Mouse (Mus musculus) kidney, postnatal 10 days (tissue): ENCODE measurements around the gene Zfp423.
"Not testable (repeated sequence)": the region's sequence is repeated elsewhere in the genome, so short reads cannot be mapped to it uniquely, and the experiment has no call there.

Experiments
- DNase-seq: peaks from one replicate; pipeline ENCODE4 v3.0.0; 2021; ENCODE audit warnings: mixed read lengths

Zfp423 gene

GRCm38 (mm10) chr8:87895203-87896041 lies 64.0 kb downstream of the Zfp423 start:
- no peak for DNase-seq

- DNase-seq: no peak
These were observed 65.1 kb downstream of the Zfp423 start for GRCm38 (mm10) chr8:87894287-87894686.

- peak; percentile 40 for DNase-seq
These were observed 65.8 kb downstream of the Zfp423 start for GRCm38 (mm10) chr8:87893547-87893946.

- DNase-seq: no peak
These were observed 66.5 kb downstream of the Zfp423 start for GRCm38 (mm10) chr8:87892891-87893290.

DNA sequence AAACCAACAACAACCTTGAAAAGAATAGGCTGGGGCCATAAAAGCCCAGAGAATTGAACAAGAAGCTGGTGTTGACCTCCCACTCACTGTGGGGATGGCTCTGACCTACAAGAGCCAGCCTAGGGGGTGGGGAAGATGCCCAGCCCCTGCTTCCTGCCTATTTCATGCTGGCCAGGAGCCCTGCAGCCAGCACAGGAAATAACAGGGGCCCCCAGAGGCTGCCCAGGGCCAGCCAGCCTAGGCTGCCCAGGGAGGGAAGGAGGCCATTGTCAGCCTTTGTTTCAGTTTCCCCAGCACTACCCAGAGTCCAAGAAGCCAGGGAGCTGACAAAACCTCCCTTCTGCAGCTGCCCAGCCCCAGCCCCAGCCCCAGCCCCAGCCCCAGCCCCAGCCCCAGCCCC lies 67.5 kb downstream of the Zfp423 start:
- DNase-seq: peak; percentile 52

GRCm38 (mm10) chr8:87887956-87888355 lies 71.4 kb downstream of the Zfp423 start:
- peak; percentile 21 for DNase-seq

DNA sequence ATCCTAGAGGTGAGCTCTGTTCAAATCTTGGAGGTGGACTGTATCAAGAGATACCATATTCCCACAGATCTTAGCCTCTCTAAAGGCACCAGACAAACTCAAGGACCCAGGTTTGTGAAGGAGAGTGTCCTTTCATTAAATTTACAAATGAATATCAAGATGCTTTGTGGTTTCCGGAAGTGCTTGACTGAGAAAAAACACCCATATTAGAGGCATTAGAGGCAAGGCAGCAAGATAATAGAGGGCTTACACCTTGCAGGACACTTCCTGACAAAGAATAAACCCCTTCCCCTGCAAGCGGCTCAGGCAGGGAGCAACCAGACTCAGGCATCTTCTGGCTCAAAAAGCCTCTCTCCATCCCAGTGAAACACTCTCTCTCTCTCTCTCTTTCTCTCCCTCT lies 78.3 kb downstream of the Zfp423 start:
- no peak for DNase-seq

GRCm38 (mm10) chr8:87875852-87876251 lies 83.5 kb downstream of the Zfp423 start:
- no peak for DNase-seq

GRCm38 (mm10) chr8:87875452-87875851 lies 83.9 kb downstream of the Zfp423 start:
- peak; percentile 79 for DNase-seq

GRCm38 (mm10) chr8:87872987-87873550 lies 86.3 kb downstream of the Zfp423 start:
- no peak for DNase-seq

GRCm38 (mm10) chr8:87872356-87872930 lies 87.0 kb downstream of the Zfp423 start:
- no peak for DNase-seq

DNA sequence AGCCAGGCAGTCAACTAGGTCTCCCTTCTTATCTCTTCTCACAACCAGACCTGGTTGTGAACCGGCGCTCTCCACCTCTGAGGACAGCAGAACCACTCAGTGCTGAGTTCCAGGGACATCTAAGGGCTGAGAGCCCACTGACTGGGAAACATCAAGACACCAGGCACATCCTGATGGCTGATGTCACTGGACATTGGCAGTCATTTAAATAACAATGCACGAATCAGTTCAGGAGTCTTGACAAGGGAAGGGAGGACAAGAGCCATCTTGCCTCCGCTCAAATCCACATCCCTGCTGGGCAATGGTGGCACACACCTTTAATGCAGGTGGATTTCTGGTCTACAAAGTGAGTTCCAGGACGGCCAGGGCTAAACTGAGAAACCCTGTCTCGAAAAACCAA lies 92.8 kb downstream of the Zfp423 start:
- DNase-seq: no peak

DNA sequence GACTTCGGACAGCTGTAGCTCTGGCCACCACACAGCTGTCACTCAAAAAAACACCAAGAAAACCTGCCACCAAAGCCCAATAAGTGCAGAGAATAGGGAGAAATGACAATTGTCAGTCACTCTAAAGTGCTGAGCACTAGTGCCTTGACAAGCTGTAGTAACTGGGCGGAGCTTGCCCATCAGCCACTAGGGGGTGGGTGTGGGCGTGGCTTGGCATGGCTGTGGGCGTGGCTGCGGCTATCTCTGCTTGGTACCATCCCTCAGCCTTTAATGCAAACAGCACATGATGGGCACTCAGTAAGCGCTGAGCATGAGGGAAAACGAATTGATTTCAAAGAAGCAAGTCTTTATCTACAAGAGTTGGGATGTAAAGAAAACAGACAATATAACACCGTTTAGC lies 95.2 kb downstream of the Zfp423 start:
- peak; percentile 28 for DNase-seq

GRCm38 (mm10) chr8:87863128-87863527 lies 96.3 kb downstream of the Zfp423 start:
- no peak for DNase-seq

GRCm38 (mm10) chr8:87861718-87862117 lies 97.7 kb downstream of the Zfp423 start:
- DNase-seq: peak; percentile 37

GRCm38 (mm10) chr8:87860905-87861304 lies 98.5 kb downstream of the Zfp423 start:
- no peak for DNase-seq

DNA sequence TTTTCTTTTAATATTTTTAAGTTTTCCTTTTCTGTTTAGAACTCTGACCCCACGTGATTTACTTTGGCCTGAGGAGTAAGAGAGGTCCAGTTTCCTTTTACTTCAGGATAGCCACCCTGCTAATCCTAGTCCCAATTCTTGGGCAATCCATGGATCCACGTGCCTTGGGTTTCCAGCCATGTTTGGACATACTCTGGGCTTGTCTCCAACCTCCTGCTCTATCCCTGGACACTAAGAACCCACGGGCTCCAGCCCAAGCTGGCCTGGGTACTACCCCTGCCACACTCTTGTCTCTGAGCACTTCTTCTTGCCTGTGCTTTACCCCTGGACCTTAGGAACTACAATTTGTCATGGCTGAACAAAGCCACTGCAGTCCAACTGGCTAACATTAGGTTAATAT lies 107.5 kb downstream of the Zfp423 start:
- no peak for DNase-seq

- DNase-seq: no peak
These were observed 108.0 kb downstream of the Zfp423 start for GRCm38 (mm10) chr8:87851380-87851779.

DNA sequence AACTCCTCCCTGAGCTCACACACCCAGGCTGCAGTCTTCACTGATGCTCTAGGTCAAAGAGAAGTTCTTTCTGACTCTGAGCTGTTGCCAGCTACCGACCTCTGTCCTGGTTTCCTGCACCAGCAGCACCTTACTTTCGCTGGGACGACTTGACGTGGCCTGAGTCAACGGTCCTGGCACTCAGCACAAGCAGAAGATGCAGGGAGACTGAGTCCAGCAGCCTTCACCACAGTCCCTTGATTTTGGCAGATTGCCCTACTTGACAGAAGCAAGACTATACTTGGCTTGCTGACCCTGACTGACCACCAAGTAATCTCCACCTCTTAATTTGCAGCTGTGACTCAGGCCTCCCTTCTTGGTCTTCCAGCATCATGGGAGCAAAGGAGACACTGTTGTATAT lies 110.6 kb downstream of the Zfp423 start:
- DNase-seq: no peak

- DNase-seq: no peak
These were observed 111.6 kb downstream of the Zfp423 start for GRCm38 (mm10) chr8:87847796-87848195.

DNA sequence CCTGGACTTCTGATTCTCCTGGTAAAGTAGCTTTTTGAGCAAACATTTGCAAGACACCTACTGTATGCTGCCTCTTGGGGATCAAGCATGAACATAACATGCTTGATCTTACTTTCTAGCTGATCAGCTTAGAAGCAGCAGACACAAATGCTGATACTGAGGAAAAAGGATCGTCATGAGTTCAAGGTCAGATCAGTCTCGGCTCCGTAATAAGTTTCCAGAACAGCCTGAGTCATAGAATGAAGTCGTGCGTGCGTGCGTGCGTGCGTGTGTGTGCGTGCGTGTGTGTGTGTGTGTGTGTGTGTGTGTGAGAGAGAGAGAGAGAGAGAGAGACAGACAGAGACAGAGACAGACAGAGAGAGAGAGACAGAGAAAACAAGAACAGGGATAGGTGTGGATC lies 117.3 kb downstream of the Zfp423 start:
- DNase-seq: not testable (repeated sequence)

DNA sequence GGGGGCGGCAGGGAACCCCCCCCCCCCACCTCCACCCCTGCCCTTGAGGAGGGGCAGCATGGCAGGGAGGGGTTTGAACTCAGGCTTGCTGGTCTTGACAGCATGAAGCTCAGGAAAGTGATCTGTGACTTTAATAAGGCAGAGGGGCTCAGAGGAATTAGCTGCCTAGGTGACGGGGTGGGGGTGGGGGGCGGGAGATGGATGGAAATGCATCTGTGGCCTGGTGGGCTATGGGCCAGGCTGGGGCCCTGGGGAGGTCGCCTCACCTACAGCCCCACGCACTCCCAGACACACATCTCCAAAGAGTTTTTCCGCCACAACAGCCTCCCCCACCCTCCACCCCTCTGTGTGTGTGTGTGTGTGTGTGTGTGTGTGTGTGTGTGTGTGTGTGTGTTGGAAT lies 122.1 kb downstream of the Zfp423 start:
- DNase-seq: no peak

DNA sequence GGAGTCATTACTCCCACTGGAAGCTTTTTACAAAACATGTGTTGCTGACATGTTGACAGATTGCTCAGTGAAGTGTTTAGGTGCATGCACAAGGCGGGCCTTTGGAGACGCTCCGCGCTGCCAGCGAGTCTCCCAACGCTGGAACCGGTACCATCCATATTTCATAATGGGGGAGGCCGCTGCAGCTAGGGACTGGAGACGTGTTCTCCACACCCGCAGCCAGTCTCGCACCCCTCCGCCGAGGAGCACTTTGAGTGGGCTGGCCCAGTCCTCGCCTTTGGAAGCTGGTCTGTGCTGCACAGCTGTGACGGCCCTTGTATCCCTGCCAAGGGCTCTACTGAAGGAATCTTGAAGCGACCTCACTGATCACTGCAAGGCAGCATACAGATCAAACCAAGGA lies 122.5 kb downstream of the Zfp423 start:
- peak; percentile 80 for DNase-seq

DNA sequence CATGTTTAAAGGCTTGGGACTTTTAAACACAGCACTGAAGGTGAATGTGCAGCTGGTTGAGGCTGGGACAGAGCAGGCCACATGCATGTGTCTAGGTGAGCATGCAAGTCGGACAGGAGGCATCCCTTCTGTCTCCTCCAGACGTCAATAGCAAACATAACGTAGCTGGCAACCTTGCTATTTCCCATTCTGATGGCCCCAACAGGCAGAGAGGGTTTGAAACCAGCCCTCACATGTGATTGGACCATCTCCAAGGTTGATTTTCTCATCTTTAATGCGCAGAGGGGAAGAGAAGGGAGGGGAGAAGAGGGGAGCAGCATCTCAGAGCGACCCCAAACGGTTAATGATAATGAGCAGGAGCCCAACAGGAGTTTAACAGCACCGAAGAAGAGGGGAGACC lies 123.5 kb downstream of the Zfp423 start:
- DNase-seq: no peak
